Mouse (Mus musculus): Measurements from ENCODE around the gene Rab5b. TPM values are rescaled to one million over a fixed set of nuclear protein-coding genes. Genes with fewer than 3 reads are reported as not detected.
"Not testable (repeated sequence)": the region's sequence is repeated elsewhere in the genome, so short reads cannot be mapped to it uniquely, and the experiment has no call there.

The Rab5b gene
- polyA plus RNA-seq, 1 experiment: 45.2 TPM

DNA sequence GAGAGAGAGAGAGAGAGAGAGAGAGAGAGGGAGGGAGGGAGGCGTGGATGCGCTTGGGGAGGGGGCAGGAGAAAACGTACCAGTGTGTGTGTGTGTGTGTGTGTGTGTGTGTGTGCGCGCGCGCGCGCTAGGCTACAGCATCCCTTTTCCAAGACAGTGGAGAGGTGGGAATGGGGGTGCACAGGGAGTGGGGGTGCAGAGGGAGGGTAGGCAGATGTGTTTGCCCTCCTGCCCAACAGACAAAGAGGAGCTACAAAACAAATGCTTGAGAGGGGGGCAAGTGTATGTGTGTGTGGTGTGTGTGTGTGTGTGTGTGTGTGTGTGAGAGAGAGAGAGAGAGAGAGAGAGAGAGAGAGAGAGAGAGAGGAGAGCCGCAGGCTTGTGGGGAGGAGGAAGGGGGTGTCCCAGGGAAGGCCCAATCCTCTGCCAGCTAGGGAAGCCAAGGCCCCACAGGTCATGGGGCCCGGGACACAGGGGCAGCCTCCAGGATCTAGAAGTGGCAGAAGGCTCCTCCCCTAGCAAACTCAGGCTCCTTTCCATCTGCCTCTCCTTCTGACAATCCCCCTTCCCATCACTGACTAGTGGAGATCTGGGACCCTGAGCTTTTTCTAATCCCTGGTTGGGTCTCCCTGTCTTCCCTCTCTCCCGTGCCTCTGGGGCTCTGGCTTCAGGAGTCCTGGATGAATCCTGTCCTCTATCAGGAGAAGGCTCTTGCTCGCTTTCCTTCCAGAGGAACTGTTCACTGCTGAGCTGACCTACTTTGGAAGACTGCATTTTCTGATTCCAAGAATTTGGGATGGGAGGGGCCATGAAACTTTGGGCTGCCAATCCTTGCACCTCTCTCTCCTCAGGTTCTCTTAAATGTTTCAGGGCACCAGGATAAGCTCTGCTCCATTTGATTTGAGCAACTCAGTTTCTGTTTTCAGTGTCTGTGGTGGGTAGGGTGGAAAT is 49.6 kb downstream of the Rab5b start:
- 39% methylated on average over 13 of the region's 13 CpGs for WGBS
- no peak for DNase-seq (ENCODE audit: low read depth, low spot score)

GRCm38 (mm10) chr10:128645111-128646011 is 50.7 kb downstream of the Rab5b start, which contains the start of gene Ikzf4:
Gene Ikzf4, minus strand, starts transcription at chr10:128645991.
- DNase-seq (ENCODE audit: low read depth, low spot score): no peak
- 21% methylated on average over 35 of the region's 36 CpGs for WGBS

GRCm38 (mm10) chr10:128642749-128643148 is 53.3 kb downstream of the Rab5b start:
- 90% methylated on average over 6 of the region's 6 CpGs for WGBS
- no peak for DNase-seq (ENCODE audit: low read depth, low spot score)

DNA sequence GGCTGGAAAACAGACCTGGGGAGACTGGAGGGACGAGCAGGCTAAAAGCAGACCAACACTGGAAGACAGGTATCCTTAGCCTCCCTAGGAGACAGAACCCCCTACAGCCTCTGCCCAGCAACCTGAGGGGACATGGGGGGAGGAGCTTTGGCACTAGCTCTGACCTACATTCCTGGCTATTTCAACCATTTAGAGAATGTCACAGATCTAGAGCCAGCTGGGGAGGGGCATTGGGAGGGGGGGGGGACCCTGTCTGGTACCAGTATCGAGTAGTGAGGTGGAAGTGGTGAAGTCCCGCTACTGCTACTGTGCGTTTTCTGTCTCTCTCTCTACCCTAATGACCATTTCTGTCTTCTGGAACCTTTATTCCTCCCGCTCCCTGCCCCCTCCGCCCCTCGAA is 54.2 kb downstream of the Rab5b start:
- DNase-seq (ENCODE audit: low read depth, low spot score): no peak
- 77% methylated on average over 7 of the region's 7 CpGs for WGBS

DNA sequence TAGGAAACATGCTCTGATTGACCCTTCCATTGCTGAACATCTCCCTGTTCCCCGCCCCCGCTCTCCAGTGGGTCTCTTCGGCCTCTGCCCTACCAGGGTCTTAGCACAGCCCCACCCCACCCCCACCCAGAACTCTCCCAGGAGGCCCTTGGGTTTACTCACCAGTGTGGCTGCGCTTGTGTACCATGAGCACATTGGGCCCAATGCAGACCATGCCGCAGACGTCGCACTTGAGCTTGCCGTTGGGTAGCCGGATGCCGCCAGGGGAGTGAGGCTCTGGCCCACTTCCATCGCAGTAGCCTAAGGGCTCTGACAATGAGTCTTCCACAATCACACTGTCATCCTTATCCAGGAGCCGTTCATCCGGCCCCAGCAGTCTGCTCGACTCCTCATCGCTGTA is 55.2 kb downstream of the Rab5b start:
- 94% methylated on average over 15 of the region's 15 CpGs for WGBS

GRCm38 (mm10) chr10:128639999-128640398 is 56.1 kb downstream of the Rab5b start:
- no peak for DNase-seq (ENCODE audit: low read depth, low spot score)
- 89% methylated on average over 14 of the region's 14 CpGs for WGBS

More for the DNA sequence above, 55.2 kb downstream of the Rab5b start:
- no peak for DNase-seq (ENCODE audit: low read depth, low spot score)

DNA sequence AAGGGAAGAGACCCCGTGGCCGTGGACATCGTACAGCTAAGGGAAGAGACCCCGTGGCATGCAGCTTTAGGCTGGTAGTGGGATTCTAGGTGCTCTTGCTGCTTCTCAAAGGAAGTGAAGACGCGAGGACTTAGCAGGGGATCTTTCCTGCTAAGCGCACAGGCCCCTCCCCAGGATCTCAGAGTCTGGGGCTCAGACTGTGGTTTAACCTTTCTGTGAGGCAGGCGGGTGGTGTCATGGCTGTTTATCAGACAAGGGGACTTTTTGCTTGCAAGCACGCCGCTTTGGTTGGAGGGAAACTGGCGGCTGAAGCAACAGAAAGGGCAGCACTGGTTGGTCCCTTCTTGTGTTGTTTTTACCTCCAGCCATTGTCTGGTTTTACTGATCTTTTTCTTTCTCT is 59.1 kb downstream of the Rab5b start:
- DNase-seq (ENCODE audit: low read depth, low spot score): no peak

GRCm38 (mm10) chr10:128636561-128636960 is 59.5 kb downstream of the Rab5b start:
- 54% methylated on average over 6 of the region's 6 CpGs for WGBS
- no peak for DNase-seq (ENCODE audit: low read depth, low spot score)

More for the DNA sequence above, 59.1 kb downstream of the Rab5b start:
- 52% methylated on average over 11 of the region's 11 CpGs for WGBS

DNA sequence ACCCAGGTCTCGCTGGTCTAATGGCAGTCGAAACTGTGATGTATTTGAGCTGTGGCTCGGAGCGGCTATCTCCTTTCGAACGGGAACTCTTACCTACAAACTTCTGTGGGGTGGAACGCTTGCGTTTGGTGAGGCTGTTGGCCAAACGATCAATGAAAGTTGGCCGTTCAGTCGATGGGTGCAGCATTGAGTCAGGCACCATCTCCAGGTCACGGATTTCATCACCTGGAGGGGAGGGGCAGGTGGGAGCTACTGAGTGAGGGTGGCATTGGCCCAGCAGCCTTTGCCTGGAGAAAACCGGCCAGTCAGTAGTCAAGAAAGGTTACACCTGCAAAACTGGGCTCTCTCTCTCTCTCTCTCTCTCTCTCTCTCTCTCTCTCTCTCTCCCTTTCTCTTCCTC is 60.4 kb downstream of the Rab5b start:
- no peak for DNase-seq (ENCODE audit: low read depth, low spot score)
- WGBS: 88% methylated on average over 13 of the region's 13 CpGs

DNA sequence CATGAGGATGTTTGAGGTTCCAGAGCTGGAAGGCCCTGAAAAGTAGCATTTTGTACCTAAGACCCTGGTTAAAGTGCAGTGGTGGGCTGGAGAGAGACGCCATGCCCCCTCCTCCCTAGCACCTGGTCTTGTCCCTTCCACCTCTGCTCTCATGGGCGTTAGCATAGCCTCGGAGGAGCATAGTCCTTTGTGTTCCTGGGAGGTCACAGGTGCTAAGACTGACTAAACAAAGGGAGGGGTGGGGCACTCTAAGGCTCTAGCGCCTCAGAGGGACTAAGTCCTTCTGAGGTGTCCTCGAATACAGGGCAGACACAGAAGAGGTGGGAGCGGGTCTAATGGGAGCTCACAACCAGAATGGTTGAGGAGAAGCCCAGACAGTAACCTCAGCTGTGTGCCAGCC is 64.5 kb downstream of the Rab5b start:
- 11% methylated on average over 6 of the region's 6 CpGs for WGBS
- DNase-seq (ENCODE audit: low read depth, low spot score): no peak

- DNase-seq (ENCODE audit: low read depth, low spot score): not testable (repeated sequence)
- 88% methylated on average over 5 of the region's 5 CpGs for WGBS
These were observed 65.8 kb downstream of the Rab5b start for GRCm38 (mm10) chr10:128630306-128630705.

DNA sequence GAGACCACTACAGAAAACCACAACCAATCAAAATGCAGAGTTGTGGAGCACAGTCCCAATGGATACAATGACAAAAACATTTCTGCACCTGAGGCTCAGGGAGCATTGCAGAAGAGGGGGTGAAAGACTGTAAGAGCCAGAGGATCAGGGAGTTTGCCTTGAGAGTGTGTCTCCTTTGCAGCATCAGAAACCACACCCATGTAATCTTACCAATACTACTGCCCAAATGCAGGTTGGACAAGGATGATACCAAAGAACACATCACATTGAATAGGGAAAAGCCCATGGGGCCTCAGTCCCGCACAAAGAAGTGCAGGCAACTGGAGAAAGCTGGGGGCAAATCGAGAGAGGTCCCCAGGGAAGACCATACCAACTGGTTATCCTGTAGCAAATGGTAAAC is 66.3 kb downstream of the Rab5b start:
- no peak for DNase-seq (ENCODE audit: low read depth, low spot score)
- 85% methylated on average over 2 of the region's 2 CpGs for WGBS

DNA sequence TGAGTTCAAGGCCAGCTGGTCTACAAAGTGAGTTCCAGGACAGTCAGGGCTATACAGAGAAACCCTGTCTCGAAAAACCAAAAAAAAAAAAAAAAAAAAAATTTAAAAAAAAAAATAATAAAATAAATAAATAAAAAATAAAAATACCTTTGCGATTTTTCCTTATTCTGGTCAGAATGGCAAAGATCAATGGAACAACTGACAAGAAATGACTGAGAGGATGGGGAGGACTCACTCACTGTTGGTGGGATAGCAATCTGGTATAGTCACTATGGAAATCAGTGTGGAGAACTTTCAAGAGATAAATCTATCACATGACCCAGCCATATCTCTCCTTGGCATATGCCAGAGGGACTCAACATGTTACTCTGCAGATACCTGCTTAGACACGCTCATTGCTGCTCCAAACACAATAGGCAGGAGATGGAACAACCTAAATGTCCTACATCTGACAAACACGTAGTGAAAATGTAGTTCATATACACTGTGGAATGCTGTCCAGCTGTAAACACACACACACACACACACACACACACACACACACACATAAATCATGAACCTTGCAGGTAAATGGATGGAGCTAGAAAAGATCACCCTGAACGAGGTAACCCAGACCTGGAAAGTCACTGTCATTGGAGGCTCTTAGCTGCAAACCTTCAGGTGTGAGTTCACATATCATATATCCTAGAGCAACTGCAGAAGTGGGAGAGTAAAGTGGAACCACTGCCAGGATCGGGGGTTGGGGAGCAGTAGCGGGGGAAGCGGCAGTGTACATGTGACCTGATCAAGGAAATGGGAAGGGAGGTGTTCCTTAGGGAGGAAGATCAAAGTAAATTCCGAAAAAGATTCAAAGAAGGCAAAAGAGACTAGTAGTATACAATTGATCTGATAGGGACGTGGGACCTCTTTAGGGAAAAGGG is 68.4 kb downstream of the Rab5b start:
- no peak for DNase-seq (ENCODE audit: low read depth, low spot score)
- WGBS: 60% methylated on average over 10 of the region's 10 CpGs

Other genes starting within 250 kb of the Rab5b start
- gene Smarcc2, start 237.0 kb downstream of the Rab5b start, polyA plus RNA-seq (2012; rRNA removed): 43.3 and 67.4 TPM in 2 replicates
- 1,613 and 1,784 TPM in 2 replicates for gene Myl6, start 202.1 kb downstream of the Rab5b start, polyA plus RNA-seq (2012; rRNA removed)
- gene Myl6b, start 197.6 kb downstream of the Rab5b start, polyA plus RNA-seq (2012; rRNA removed): 1.1 and 1.4 TPM in 2 replicates
- gene Esyt1, start 170.4 kb downstream of the Rab5b start, polyA plus RNA-seq (2012; rRNA removed): 32.4 TPM in 2 replicates
- gene Zc3h10, start 148.5 kb downstream of the Rab5b start, polyA plus RNA-seq (2012; rRNA removed): 10.7 and 12.2 TPM in 2 replicates
- 2,450 and 2,465 TPM in 2 replicates for gene Rpl41, start 147.0 kb downstream of the Rab5b start, polyA plus RNA-seq (2012; rRNA removed)
- 29.3 and 31.2 TPM in 2 replicates for gene Pa2g4, start 130.3 kb downstream of the Rab5b start, polyA plus RNA-seq (2012; rRNA removed)
- 76.7 and 120 TPM in 2 replicates for gene Erbb3, start 106.6 kb downstream of the Rab5b start, polyA plus RNA-seq (2012; rRNA removed)
- gene Rps26, start 69.5 kb downstream of the Rab5b start, polyA plus RNA-seq (2012; rRNA removed): 1,017 and 1,368 TPM in 2 replicates
- 0.69 and 1.1 TPM in 2 replicates for gene Ikzf4, start 50.3 kb downstream of the Rab5b start, polyA plus RNA-seq (2012; rRNA removed)
- gene Suox, start 22.2 kb downstream of the Rab5b start, polyA plus RNA-seq (2012; rRNA removed): 48.9 and 241 TPM in 2 replicates
- 2.6 and 2.8 TPM in 2 replicates for gene Pmel, start 7.9 kb upstream of the Rab5b start, polyA plus RNA-seq (2012; rRNA removed)
- gene Cdk2, start 8.8 kb upstream of the Rab5b start, polyA plus RNA-seq (2012; rRNA removed): 25.9 and 27.0 TPM in 2 replicates
- gene Dgka, start 48.6 kb upstream of the Rab5b start, polyA plus RNA-seq (2012; rRNA removed): 88.1 and 115 TPM in 2 replicates
- gene Pym1, start 51.6 kb upstream of the Rab5b start, polyA plus RNA-seq (2012; rRNA removed): 26.2 and 26.5 TPM in 2 replicates
- gene Mmp19, start 94.6 kb upstream of the Rab5b start, polyA plus RNA-seq (2012; rRNA removed): 2.9 and 3.1 TPM in 2 replicates
- 17.7 and 18.7 TPM in 2 replicates for gene Dnajc14, start 107.8 kb upstream of the Rab5b start, polyA plus RNA-seq (2012; rRNA removed)
- 8.6 and 9.2 TPM in 2 replicates for gene Tmem198b, start 108.1 kb upstream of the Rab5b start, polyA plus RNA-seq (2012; rRNA removed)
- 6.2 and 6.4 TPM in 2 replicates for gene Sarnp, start 121.1 kb upstream of the Rab5b start, polyA plus RNA-seq (2012; rRNA removed)
- gene Ormdl2, start 125.4 kb upstream of the Rab5b start, polyA plus RNA-seq (2012; rRNA removed): 135 and 144 TPM in 2 replicates
- 0.98 and 1.2 TPM in 2 replicates for gene Gdf11, start 195.5 kb upstream of the Rab5b start, polyA plus RNA-seq (2012; rRNA removed)
- 130 and 137 TPM in 2 replicates for gene Cd63, start 204.7 kb upstream of the Rab5b start, polyA plus RNA-seq (2012; rRNA removed)
- 19.0 and 19.3 TPM in 2 replicates for gene Rdh5, start 226.6 kb upstream of the Rab5b start, polyA plus RNA-seq (2012; rRNA removed)
- 126 and 147 TPM in 2 replicates for gene Bloc1s1, start 227.8 kb upstream of the Rab5b start, polyA plus RNA-seq (2012; rRNA removed)
- 12.6 and 12.9 TPM in 2 replicates for gene Itga7, start 237.6 kb upstream of the Rab5b start, polyA plus RNA-seq (2012; rRNA removed)

Measured in large intestine, adult 2 months (tissue).